Mouse (Mus musculus) subcutaneous adipose tissue, adult 2 months (tissue): ENCODE measurements around the gene Gm3373. TPM values are rescaled to one million over a fixed set of nuclear protein-coding genes. Genes with fewer than 3 reads are reported as not detected.

Experiments used
- polyA plus RNA-seq: library from polyadenylated mRNA; depleted of rRNA; stranded (reverse); fragments of >200 nt; gene quantifications from 2 replicates; pipeline ENCODE4 v1.2.3, GENCODE M21; 2012; ENCODE audit warnings: low replicate concordance; rRNA removed

Gm3373 gene
- 0.19 and 2.4 TPM in 2 replicates for polyA plus RNA-seq

GRCm38 (mm10) chr14:5741477-5741876 is at the start of gene Gm3373:
Gene Gm3373, minus strand, starts transcription at chr14:5741577.

GRCm38 (mm10) chr14:5687357-5687756 is 54.0 kb downstream of the Gm3373 start, which contains the start of gene Gm9603:
Gene Gm9603, minus strand, starts transcription at chr14:5687457.

Other genes with a start within 250 kb of the Gm3373 start
- 0.14 and 0.47 TPM in 2 replicates for gene Gm3488, start 239.9 kb downstream of the Gm3373 start, polyA plus RNA-seq
- gene Gm3532, start 203.1 kb downstream of the Gm3373 start, polyA plus RNA-seq = not detected in 2 replicates
- not detected in 2 replicates for gene Gm8265, start 108.5 kb downstream of the Gm3373 start, polyA plus RNA-seq
- gene Gm9603, start 54.1 kb downstream of the Gm3373 start, polyA plus RNA-seq = not detected in 2 replicates
- gene Gm3383, start 66.4 kb upstream of the Gm3373 start, polyA plus RNA-seq = 0.17 and 0.92 TPM in 2 replicates
- not detected in 2 replicates for gene Gm3424, start 88.8 kb upstream of the Gm3373 start, polyA plus RNA-seq
- gene Gm8237, start 138.8 kb upstream of the Gm3373 start, polyA plus RNA-seq = 0.13 and 0.17 TPM in 2 replicates
- gene Gm3248, start 220.2 kb upstream of the Gm3373 start, polyA plus RNA-seq = 0.28 and 0.52 TPM in 2 replicates
- gene Gm3453, start 237.6 kb upstream of the Gm3373 start, polyA plus RNA-seq = not detected in 2 replicates